Mouse (Mus musculus) midbrain, embryonic 13.5 days (tissue): ENCODE measurements around the gene P2rx1. TPM values are rescaled to one million over a fixed set of nuclear protein-coding genes. Genes with fewer than 3 reads are reported as not detected.
A peak's percentile ranks its signal among the peaks of the same experiment; 100 is the strongest.

Experiments used
- ATAC-seq: fragments of 200-750 bp; cut with Nextera tagmentation; 2 replicates; pipeline ENCODE4 v1.8.0; 2017; ENCODE audit warnings: mild to moderate bottlenecking, moderate TSS enrichment, moderate library complexity
- H3K27ac ChIP-seq: fragments of 300-500 bp; sonication (generic); 2 replicates; pipeline ENCODE4 v1.5.1; 2015; ENCODE audit warnings: inconsistent platforms, mild to moderate bottlenecking, moderate library complexity
- H3K27me3 ChIP-seq: fragments of 300-500 bp; sonication (generic); 2 replicates; pipeline ENCODE4 v1.6.1; 2015; ENCODE audit warnings: mild to moderate bottlenecking, inconsistent platforms
- H3K36me3 ChIP-seq: fragments of 300-500 bp; sonication (generic); 2 replicates; pipeline ENCODE4 v1.6.1; 2015; ENCODE audit warnings: mild to moderate bottlenecking, inconsistent platforms
- H3K4me1 ChIP-seq: fragments of 300-500 bp; sonication (generic); replicated peaks from 2 replicates; pipeline ENCODE4 v1.6.1; 2015; ENCODE audit warnings: inconsistent platforms
- H3K4me2 ChIP-seq: fragments of 300-500 bp; sonication (generic); replicated peaks from 2 replicates; pipeline ENCODE4 v1.6.1; 2015; ENCODE audit warnings: moderate library complexity, mild to moderate bottlenecking, inconsistent platforms
- H3K4me3 ChIP-seq: fragments of 300-500 bp; sonication (generic); replicated peaks from 2 replicates; pipeline ENCODE4 v1.5.1; 2015; ENCODE audit warnings: mild to moderate bottlenecking, inconsistent platforms
- H3K9ac ChIP-seq: fragments of 300-500 bp; sonication (generic); replicated peaks from 2 replicates; pipeline ENCODE4 v1.6.1; 2015; ENCODE audit warnings: mild to moderate bottlenecking, inconsistent platforms
- H3K9me3 ChIP-seq: fragments of 300-500 bp; sonication (generic); 2 replicates; pipeline ENCODE4 v1.6.1; 2016; ENCODE audit warnings: mild to moderate bottlenecking, inconsistent platforms
- WGBS: fragments of 180-500 bp; shearing (Covaris S2); methylation state at CpG from one replicate; pipeline ENCODE4 v1.1.7; 2015; 5-methylcytosine and 5-hydroxymethylcytosine counted together
- polyA plus RNA-seq: library from polyadenylated mRNA; unstranded; fragments of >200 nt; fragmentation: Nextera tagmentation; extraction: Ambion mirVana; gene quantifications from 2 replicates; pipeline ENCODE4 v1.2.1, GENCODE M21; 2015

The P2rx1 gene
- polyA plus RNA-seq, 1 experiment from 2014 or later: 0.58 TPM

DNA sequence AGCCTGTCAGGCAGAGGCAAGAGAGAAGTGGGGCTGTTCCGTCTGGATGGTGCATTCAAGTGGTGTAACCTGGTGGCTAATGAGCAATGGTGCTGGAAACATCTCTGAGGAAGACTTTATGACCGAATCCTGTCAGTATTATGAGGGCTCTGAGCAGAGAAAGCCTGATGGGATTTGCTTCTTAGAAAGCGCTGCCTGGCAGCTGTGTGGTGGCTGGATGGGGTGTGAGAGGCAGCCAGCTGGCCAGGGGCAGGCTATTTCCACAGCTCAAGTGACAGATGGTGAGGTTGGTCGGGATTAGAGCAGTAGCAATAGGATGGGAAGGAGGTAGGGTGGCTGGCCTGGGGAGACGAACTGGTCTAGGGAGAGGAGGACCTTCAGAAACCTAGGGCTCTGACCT is 32.6 kb downstream of the P2rx1 start:
- Histone ChIP-seq H3K36me3 (peaks cover 7% of the 10 kb centered on the region), H3K4me2 (peak overlapping the region; percentile 65), H3K9me3 (no peaks in the 10 kb centered on the region), H3K4me1 (peaks cover 11% of the 10 kb centered on the region), H3K4me3 (no peak overlapping the region), H3K27me3 (no peaks in the 10 kb centered on the region), H3K9ac (peak overlapping the region; percentile 64), H3K27ac (peak overlapping the region; percentile 85)
- WGBS: 58% methylated on average over 5 of the region's 5 CpGs
- ATAC-seq: no peak; the same call in 1 of the 2 replicates

GRCm38 (mm10) chr11:73036077-73036476 is 37.2 kb downstream of the P2rx1 start:
- no peak for ATAC-seq
- Histone ChIP-seq H3K27ac (no peak overlapping the region), H3K4me3 (no peak overlapping the region), H3K4me1 (peaks cover 7% of the 10 kb centered on the region), H3K36me3 (peaks cover 34% of the 10 kb centered on the region), H3K9me3 (no peaks in the 10 kb centered on the region), H3K9ac (no peak overlapping the region), H3K27me3 (no peaks in the 10 kb centered on the region), H3K4me2 (no peak overlapping the region)
- 88% methylated on average over 7 of the region's 7 CpGs for WGBS

GRCm38 (mm10) chr11:73036889-73037288 is 38.0 kb downstream of the P2rx1 start:
- 67% methylated on average over 6 of the region's 6 CpGs for WGBS
- no peak for ATAC-seq

GRCm38 (mm10) chr11:73037691-73038090 is 38.8 kb downstream of the P2rx1 start:
- Histone ChIP-seq H3K4me3 (no peak overlapping the region), H3K4me2 (no peak overlapping the region), H3K36me3 (peaks cover 41% of the 10 kb centered on the region), H3K27ac (no peak overlapping the region), H3K9ac (no peak overlapping the region), H3K27me3 (no peaks in the 10 kb centered on the region), H3K4me1 (no peaks in the 10 kb centered on the region), H3K9me3 (no peaks in the 10 kb centered on the region)
- WGBS: 76% methylated on average over 3 of the region's 3 CpGs
- no peak for ATAC-seq

More at GRCm38 (mm10) chr11:73036889-73037288, 38.0 kb downstream of the P2rx1 start:
- no peak overlapping the region for H3K4me3 ChIP-seq
- H3K27ac ChIP-seq: no peak overlapping the region
- no peaks in the 10 kb centered on the region for H3K4me1 ChIP-seq
- H3K9ac ChIP-seq: no peak overlapping the region
- no peaks in the 10 kb centered on the region for H3K9me3 ChIP-seq
- H3K4me2 ChIP-seq: no peak overlapping the region
- peaks cover 41% of the 10 kb centered on the region for H3K36me3 ChIP-seq
- H3K27me3 ChIP-seq: no peaks in the 10 kb centered on the region

GRCm38 (mm10) chr11:73039102-73039799 is 40.3 kb downstream of the P2rx1 start:
- H3K36me3 ChIP-seq: peaks cover 36% of the 10 kb centered on the region
- no peak overlapping the region for H3K9ac ChIP-seq
- peak; percentile 81 for ATAC-seq
- no peak overlapping the region for H3K27ac ChIP-seq
- H3K9me3 ChIP-seq: no peaks in the 10 kb centered on the region
- H3K27me3 ChIP-seq: no peaks in the 10 kb centered on the region
- no peak overlapping the region for H3K4me2 ChIP-seq
- 63% methylated on average over 9 of the region's 9 CpGs for WGBS
- H3K4me3 ChIP-seq: no peak overlapping the region
- no peaks in the 10 kb centered on the region for H3K4me1 ChIP-seq

DNA sequence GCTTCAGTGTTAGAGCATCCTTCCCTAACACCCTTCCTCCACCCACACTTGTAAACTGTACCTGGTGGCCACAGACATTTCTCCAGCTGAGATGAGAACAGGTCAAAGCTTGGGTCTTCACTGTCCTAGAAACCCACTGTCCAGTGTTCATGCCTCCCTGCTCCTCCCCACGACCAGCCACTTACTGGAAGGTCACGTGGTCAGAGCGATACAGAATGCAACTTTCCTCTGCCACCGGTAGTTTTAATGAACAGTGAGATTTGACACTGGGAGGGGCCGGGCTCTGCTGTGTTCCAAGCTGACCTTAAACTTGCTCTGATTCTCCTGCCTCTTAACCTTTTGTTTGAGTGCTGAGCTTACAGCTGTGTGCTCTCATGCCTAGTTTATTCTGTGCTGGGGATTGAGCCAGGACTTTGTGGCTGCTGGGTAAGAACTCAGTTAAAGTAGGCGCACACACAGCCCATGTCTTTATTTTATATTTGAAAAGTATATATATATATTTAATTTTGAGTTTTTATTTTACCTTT is 45.4 kb downstream of the P2rx1 start:
- WGBS: 61% methylated on average over 6 of the region's 6 CpGs
- Histone ChIP-seq H3K36me3 (peaks cover 17% of the 10 kb centered on the region), H3K4me2 (no peak overlapping the region), H3K9ac (no peak overlapping the region), H3K4me3 (no peak overlapping the region), H3K27ac (no peak overlapping the region), H3K9me3 (no peaks in the 10 kb centered on the region), H3K27me3 (no peaks in the 10 kb centered on the region), H3K4me1 (peaks cover 9% of the 10 kb centered on the region)
- ATAC-seq: no peak

GRCm38 (mm10) chr11:73044789-73045188 is 45.9 kb downstream of the P2rx1 start:
- H3K4me3 ChIP-seq: no peak overlapping the region
- ATAC-seq: no peak
- peaks cover 13% of the 10 kb centered on the region for H3K4me1 ChIP-seq
- H3K36me3 ChIP-seq: peaks cover 17% of the 10 kb centered on the region
- no peaks in the 10 kb centered on the region for H3K9me3 ChIP-seq
- 72% methylated on average over 4 of the region's 4 CpGs for WGBS
- no peak overlapping the region for H3K27ac ChIP-seq
- no peak overlapping the region for H3K4me2 ChIP-seq
- H3K27me3 ChIP-seq: no peaks in the 10 kb centered on the region
- no peak overlapping the region for H3K9ac ChIP-seq

- Histone ChIP-seq H3K4me3 (peak within 1 kb of the TSS; percentile 77), H3K27me3 (no peaks in the 10 kb centered on the region), H3K27ac (peak within 1 kb of the TSS; percentile 89), H3K4me1 (peaks cover 15% of the 10 kb centered on the region), H3K9me3 (no peaks in the 10 kb centered on the region), H3K4me2 (peak within 1 kb of the TSS; percentile 80), H3K36me3 (peaks cover 13% of the 10 kb centered on the region), H3K9ac (peak within 1 kb of the TSS; percentile 93)
- under 1% methylated on average over 39 of the region's 39 CpGs for WGBS
- ATAC-seq: peak; percentile 97
Observed at GRCm38 (mm10) chr11:73047542-73047996, 48.7 kb downstream of the P2rx1 start, which contains the start of gene Ncbp3. Gene Ncbp3 (plus strand): TSS chr11:73047783.

- H3K4me3 ChIP-seq: peak overlapping the region; percentile 77
- H3K36me3 ChIP-seq: peaks cover 15% of the 10 kb centered on the region
- H3K9me3 ChIP-seq: no peaks in the 10 kb centered on the region
- peaks cover 15% of the 10 kb centered on the region for H3K4me1 ChIP-seq
- peak overlapping the region; percentile 80 for H3K4me2 ChIP-seq
- WGBS: 1% methylated on average over 54 of the region's 55 CpGs
- H3K27me3 ChIP-seq: no peaks in the 10 kb centered on the region
- peak overlapping the region; percentile 89 for H3K27ac ChIP-seq
- ATAC-seq: peak; percentile 80
- H3K9ac ChIP-seq: peak overlapping the region; percentile 93
Observed at GRCm38 (mm10) chr11:73048030-73048876, 49.4 kb downstream of the P2rx1 start.

- Histone ChIP-seq H3K36me3 (peaks cover 26% of the 10 kb centered on the region), H3K9ac (peak overlapping the region; percentile 93), H3K4me1 (peaks cover 15% of the 10 kb centered on the region), H3K4me3 (peak overlapping the region; percentile 77), H3K4me2 (peak overlapping the region; percentile 80), H3K27me3 (no peaks in the 10 kb centered on the region), H3K27ac (peak overlapping the region; percentile 61), H3K9me3 (no peaks in the 10 kb centered on the region)
- 5% methylated on average over 4 of the region's 4 CpGs for WGBS
- ATAC-seq: no peak
Observed at GRCm38 (mm10) chr11:73049335-73049734, 50.4 kb downstream of the P2rx1 start.

DNA sequence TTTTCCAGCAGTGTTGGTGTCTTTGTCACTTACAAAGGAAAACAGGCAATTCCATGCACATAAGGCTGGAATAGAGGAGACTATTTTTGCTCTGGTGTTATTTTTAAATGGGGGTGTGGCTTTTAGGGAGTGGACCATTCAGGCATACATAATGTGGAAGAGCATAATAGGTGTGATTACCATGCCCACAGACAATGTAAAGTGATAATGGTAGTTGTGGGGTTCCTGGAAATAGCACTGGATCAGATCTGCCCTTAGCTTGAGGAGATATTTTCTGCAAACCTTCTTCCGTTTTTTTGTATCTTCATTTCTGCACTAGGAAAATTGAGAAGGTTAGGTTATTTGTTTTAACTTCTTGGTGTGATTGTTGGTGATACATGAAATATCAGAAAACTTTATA is 53.9 kb downstream of the P2rx1 start:
- peaks cover 15% of the 10 kb centered on the region for H3K4me1 ChIP-seq
- no peak for ATAC-seq
- H3K4me3 ChIP-seq: no peak overlapping the region
- peaks cover 58% of the 10 kb centered on the region for H3K36me3 ChIP-seq
- H3K4me2 ChIP-seq: no peak overlapping the region
- no peak overlapping the region for H3K27ac ChIP-seq
- H3K27me3 ChIP-seq: no peaks in the 10 kb centered on the region
- 97% methylated on average over 1 of the region's 1 CpGs for WGBS
- no peaks in the 10 kb centered on the region for H3K9me3 ChIP-seq
- no peak overlapping the region for H3K9ac ChIP-seq

- H3K4me2 ChIP-seq: no peak overlapping the region
- H3K9ac ChIP-seq: no peak overlapping the region
- ATAC-seq: no peak
- peaks cover 69% of the 10 kb centered on the region for H3K36me3 ChIP-seq
- no peaks in the 10 kb centered on the region for H3K4me1 ChIP-seq
- H3K4me3 ChIP-seq: no peak overlapping the region
- H3K9me3 ChIP-seq: no peaks in the 10 kb centered on the region
- WGBS: 96% methylated on average over 5 of the region's 5 CpGs
- no peaks in the 10 kb centered on the region for H3K27me3 ChIP-seq
- H3K27ac ChIP-seq: no peak overlapping the region
Observed at GRCm38 (mm10) chr11:73057701-73058100, 58.8 kb downstream of the P2rx1 start.
